Mouse (Mus musculus) left cerebral cortex, adult 6 months (tissue): ENCODE measurements around the gene Sox30. TPM values are rescaled to one million over a fixed set of nuclear protein-coding genes. Genes with fewer than 3 reads are reported as not detected.

Experiments used
- long read RNA-seq, 2 experiments: library from polyadenylated mRNA; unstranded; transcript quantifications; one replicate each; pipeline ENCODE4 v2.0.0; 2019 to 2020
- polyA plus RNA-seq: library from polyadenylated mRNA; unstranded; fragments of <200 nt; fragmentation: Nextera tagmentation; gene quantifications from 2 replicates; pipeline ENCODE4 v1.2.3, GENCODE M21; 2021

The Sox30 gene
- polyA plus RNA-seq = 0.06 and 0.11 TPM in 2 replicates
- long read RNA-seq, experiment 1 = 0 reads
- long read RNA-seq, experiment 2 = 0 reads

DNA sequence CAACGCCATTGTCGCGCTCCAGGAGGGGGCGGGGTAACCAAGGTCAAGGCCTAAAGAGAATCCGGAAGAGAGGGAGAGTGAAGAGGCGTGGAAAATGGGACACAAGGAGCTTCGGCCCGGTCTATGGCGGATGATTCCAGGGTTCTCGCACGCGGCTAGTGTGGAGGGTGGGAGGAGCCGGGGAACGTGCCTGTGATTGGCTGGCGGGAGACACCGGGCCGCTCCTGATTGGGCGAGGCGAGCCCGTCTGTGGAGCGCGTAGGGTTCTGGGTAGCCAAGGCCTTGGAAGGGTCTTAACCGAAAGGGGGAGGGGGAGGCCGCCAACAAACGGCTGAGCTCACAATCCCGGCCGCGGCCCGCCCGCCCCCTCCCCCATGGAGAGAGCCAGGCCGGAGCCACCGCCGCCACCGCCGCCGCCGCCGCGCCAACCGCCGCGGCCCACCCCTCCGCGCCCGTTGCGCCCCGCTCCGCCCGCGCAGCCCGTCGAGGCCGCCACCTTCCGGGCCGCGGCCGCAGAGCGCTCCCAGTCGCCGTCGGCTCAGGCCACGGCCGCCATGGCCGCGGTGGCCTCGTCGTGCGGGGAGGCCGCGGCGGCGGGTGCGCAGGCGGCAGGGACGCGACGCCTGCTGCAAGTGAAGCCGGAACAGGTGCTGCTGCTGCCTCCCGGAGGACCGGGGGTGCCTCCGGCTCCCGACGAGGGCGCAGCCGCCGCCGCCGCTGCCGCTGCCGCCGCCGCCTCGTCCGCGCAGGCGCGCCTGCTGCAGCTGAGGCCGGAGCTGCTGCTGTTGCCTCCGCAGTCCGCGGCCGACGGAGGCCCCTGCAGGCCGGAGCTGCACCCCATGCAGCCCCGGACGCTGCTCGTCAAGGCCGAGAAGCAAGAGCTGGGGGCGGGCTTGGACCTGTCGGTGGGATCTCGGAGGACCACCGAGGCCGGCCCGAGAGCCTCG, at the start of gene Sox30:
Gene Sox30, plus strand, starts transcription at position 365 of the 947 bp plus-strand sequence.

GRCm38 (mm10) chr11:45944643-45945156, 35.4 kb upstream of the Sox30 start, which contains the start of gene Lsm11:
Gene Lsm11 (minus strand): TSS chr11:45944935.

GRCm38 (mm10) chr11:45955127-45955627, 24.9 kb upstream of the Sox30 start, which contains the start of gene Thg1l:
Gene Thg1l (minus strand): TSS chr11:45955494.

DNA sequence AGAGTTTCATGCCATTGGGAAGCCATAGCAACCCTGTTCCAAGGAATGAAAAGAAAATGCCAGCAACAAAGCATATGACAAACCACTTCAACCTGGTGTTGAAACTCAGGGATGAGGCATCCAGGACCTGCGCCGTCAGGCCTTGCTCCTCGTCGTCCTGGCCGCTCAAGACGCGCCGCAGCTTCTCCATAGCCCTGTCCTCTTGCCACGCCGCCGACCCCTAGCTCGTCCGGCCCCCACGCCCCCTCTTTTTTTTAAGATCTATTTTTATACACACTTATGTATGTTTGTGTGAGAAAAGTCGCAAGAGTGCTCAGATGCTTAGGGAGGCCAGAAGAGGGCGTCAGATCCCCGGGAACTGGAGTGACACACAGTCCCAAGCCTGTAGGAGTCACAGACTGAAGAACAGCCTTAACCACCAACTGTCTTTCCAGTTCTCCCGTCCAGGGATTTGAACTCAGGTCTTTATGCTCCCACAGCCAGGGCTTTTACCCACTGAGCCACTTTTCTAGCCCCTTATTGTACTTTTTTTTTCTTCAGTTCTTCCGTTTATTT, 72.1 kb downstream of the Sox30 start, which contains the start of gene Gm12166:
Gene Gm12166, minus strand, starts transcription at position 217 of the 555 bp plus-strand sequence.

GRCm38 (mm10) chr11:46055896-46056769, 76.0 kb downstream of the Sox30 start, which contains the start of gene Adam19:
Gene Adam19 (plus strand): TSS chr11:46055992.

Other genes with a start within 250 kb of the Sox30 start
- 7.0 and 8.9 TPM in 2 replicates for gene Clint1, start 128.3 kb upstream of the Sox30 start, polyA plus RNA-seq
- 2.2 and 7.1 TPM in 2 replicates for gene Lsm11, start 35.4 kb upstream of the Sox30 start, polyA plus RNA-seq
- gene Thg1l, start 24.8 kb upstream of the Sox30 start, polyA plus RNA-seq = 6.3 and 12.7 TPM in 2 replicates
- gene Gm12166, start 72.0 kb downstream of the Sox30 start, polyA plus RNA-seq = 17.4 and 20.8 TPM in 2 replicates
- 1.2 and 1.9 TPM in 2 replicates for gene Adam19, start 75.7 kb downstream of the Sox30 start, polyA plus RNA-seq
- 2.5 TPM in 2 replicates for gene Nipal4, start 186.2 kb downstream of the Sox30 start, polyA plus RNA-seq